Mouse (Mus musculus) stomach, postnatal 0 days (tissue): Measurements from ENCODE around the gene B3gnt4.

ENCODE experiments used
- CTCF ChIP-seq: IDR thresholded peaks from 2 replicates; pipeline ENCODE4 v1.5.1; 2016; ENCODE audit warnings: antibody characterized with exemption, low read depth, mild to moderate bottlenecking, moderate library complexity
- EP300 ChIP-seq: optimal IDR thresholded peaks from 2 replicates; pipeline ENCODE3; 2016; ENCODE audit warnings: antibody characterized with exemption

- TF ChIP-seq CTCF (no peak), EP300 (no peak)
These were observed 18.4 kb downstream of the B3gnt4 start for GRCm38 (mm10) chr5:123528641-123529040.
